Mouse (Mus musculus) intestine, embryonic 15.5 days (tissue): ENCODE results near the gene Cacna1s. TPM values are rescaled to one million over a fixed set of nuclear protein-coding genes. Genes with fewer than 3 reads are reported as not detected.

ENCODE experiments used
- ATAC-seq: fragments of 200-750 bp; cut with Nextera tagmentation; 2 replicates; pipeline ENCODE4 v1.8.0; 2017; ENCODE audit warnings: moderate TSS enrichment, moderate library complexity
- H3K27ac ChIP-seq: fragments of 300-500 bp; sonication (generic); 2 replicates; pipeline ENCODE4 v1.5.1; 2015; ENCODE audit warnings: mild to moderate bottlenecking, inconsistent platforms
- H3K27me3 ChIP-seq: fragments of 300-500 bp; sonication (generic); replicated peaks from 2 replicates; pipeline ENCODE4 v1.6.1; 2015; ENCODE audit warnings: inconsistent platforms
- H3K36me3 ChIP-seq: fragments of 300-500 bp; sonication (generic); 2 replicates; pipeline ENCODE4 v1.6.1; 2015; ENCODE audit warnings: inconsistent platforms
- H3K4me1 ChIP-seq: fragments of 300-500 bp; sonication (generic); replicated peaks from 2 replicates; pipeline ENCODE4 v1.6.1; 2015; ENCODE audit warnings: inconsistent platforms
- H3K4me2 ChIP-seq: fragments of 300-500 bp; sonication (generic); replicated peaks from 2 replicates; pipeline ENCODE4 v1.6.1; 2015; ENCODE audit warnings: mild to moderate bottlenecking, inconsistent platforms
- H3K4me3 ChIP-seq: fragments of 300-500 bp; sonication (generic); replicated peaks from 2 replicates; pipeline ENCODE4 v1.5.1; 2015; ENCODE audit warnings: inconsistent platforms
- H3K9ac ChIP-seq: fragments of 300-500 bp; sonication (generic); 2 replicates; pipeline ENCODE4 v1.6.1; 2015; ENCODE audit warnings: inconsistent platforms
- H3K9me3 ChIP-seq: fragments of 300-500 bp; sonication (generic); 2 replicates; pipeline ENCODE4 v1.6.1; 2016; ENCODE audit warnings: inconsistent platforms
- WGBS: fragments of 180-500 bp; shearing (Covaris S2); methylation state at CpG from one replicate; pipeline ENCODE4 v1.1.7; 2015; 5-methylcytosine and 5-hydroxymethylcytosine counted together
- polyA plus RNA-seq: library from polyadenylated mRNA; unstranded; fragments of >200 nt; fragmentation: Nextera tagmentation; extraction: Ambion mirVana; gene quantifications from 2 replicates; pipeline ENCODE4 v1.2.1, GENCODE M21; 2015

Gene Cacna1s
- polyA plus RNA-seq, 1 experiment from 2014 or later: 0.15 TPM

DNA sequence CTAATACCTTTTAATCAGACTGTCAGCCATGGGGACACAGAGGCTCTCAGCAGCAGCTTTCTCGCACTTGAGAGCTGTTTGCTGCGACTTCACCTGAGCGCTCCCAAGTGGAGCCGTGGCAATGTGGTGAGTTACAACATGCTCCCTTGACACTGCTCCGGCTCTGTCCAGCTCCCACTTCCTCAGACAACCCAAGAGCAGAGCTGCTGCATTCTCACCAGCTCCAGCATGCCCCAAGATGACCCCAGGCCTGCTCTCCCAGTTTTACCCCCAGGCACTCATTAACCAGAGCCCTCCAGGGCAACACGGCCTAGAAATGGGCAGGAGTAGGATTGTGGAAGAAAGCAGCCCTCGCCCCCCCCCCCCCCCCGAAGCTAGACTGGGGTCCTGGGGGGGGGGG lies 20.9 kb upstream of the Cacna1s start:
- no peak overlapping the region for H3K4me3 ChIP-seq
- no peaks in the 10 kb centered on the region for H3K9me3 ChIP-seq
- peaks cover 45% of the 10 kb centered on the region for H3K36me3 ChIP-seq
- H3K27ac ChIP-seq: no peak overlapping the region
- WGBS: 75% methylated on average over 8 of the region's 8 CpGs
- H3K9ac ChIP-seq: no peak overlapping the region
- ATAC-seq: no peak
- no peak overlapping the region for H3K4me2 ChIP-seq
- no peaks in the 10 kb centered on the region for H3K4me1 ChIP-seq
- H3K27me3 ChIP-seq: no peaks in the 10 kb centered on the region

DNA sequence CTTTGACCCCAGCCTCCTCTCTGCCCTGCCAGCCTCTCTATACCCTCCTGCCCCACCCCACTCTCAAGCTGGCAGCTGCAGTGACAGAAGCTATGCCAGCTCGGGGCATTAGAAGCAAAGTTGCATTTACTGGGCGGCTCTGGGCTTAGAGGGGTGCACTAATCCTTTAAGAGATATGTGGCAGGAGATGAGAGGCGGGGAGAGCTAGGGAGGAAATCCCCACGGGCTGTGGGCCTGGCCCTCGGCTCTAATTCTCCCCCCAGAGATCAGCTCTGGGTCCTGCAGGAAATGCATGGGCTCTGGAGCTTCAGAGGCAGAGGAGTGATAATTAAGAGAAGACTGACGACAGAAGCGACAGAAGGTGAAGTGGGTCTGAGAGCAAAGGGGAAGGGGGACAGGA lies 19.6 kb upstream of the Cacna1s start:
- H3K27ac ChIP-seq: no peak overlapping the region
- WGBS: 53% methylated on average over 7 of the region's 7 CpGs
- H3K36me3 ChIP-seq: peaks cover 39% of the 10 kb centered on the region
- H3K4me1 ChIP-seq: no peaks in the 10 kb centered on the region
- H3K4me2 ChIP-seq: no peak overlapping the region
- no peak overlapping the region for H3K4me3 ChIP-seq
- H3K27me3 ChIP-seq: no peaks in the 10 kb centered on the region
- ATAC-seq: no peak
- H3K9me3 ChIP-seq: no peaks in the 10 kb centered on the region
- no peak overlapping the region for H3K9ac ChIP-seq

DNA sequence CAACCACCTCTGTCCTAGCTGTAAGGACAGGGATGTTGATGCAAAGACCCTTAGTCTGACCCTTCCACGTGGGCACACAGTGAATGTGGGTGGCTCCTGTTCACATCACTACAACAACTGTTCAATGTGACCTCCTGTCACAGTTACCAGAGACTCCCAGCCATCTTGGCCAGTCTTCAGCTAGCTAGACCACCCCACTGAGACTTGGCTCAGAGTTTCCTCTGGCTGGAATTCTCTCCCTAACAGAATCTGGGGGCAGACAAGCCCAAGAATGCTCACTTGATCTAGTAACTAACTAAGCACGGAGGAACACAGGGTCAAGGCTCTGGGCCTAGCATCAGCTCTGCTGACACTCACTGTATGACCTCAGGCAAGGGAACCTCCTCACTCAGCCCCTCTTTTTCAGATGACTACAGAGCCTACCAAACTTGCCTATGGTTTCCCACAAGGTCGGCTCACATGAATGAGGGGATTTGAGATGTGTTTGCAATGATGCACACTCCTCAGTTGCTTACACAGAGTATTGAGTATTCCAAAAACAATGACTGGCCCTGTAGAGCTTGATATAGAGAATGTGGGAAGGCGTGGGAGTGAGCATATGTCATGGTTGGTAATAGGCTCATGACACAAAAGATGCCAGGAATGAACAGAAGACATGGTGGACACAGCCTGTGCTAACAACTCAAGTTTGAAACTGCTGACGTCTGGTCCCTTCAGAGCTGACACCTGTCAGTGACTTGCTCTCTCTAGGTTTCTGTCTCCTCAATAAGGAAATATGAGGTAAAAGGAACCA lies 13.6 kb upstream of the Cacna1s start:
- Histone ChIP-seq H3K9ac (no peak overlapping the region), H3K4me3 (no peak overlapping the region), H3K9me3 (no peaks in the 10 kb centered on the region), H3K27ac (no peak overlapping the region), H3K27me3 (no peaks in the 10 kb centered on the region), H3K4me2 (no peak overlapping the region), H3K4me1 (peaks cover 13% of the 10 kb centered on the region), H3K36me3 (peaks cover 12% of the 10 kb centered on the region; the same call in 1 of the 2 replicates)
- 77% methylated on average over 5 of the region's 5 CpGs for WGBS
- no peak for ATAC-seq

DNA sequence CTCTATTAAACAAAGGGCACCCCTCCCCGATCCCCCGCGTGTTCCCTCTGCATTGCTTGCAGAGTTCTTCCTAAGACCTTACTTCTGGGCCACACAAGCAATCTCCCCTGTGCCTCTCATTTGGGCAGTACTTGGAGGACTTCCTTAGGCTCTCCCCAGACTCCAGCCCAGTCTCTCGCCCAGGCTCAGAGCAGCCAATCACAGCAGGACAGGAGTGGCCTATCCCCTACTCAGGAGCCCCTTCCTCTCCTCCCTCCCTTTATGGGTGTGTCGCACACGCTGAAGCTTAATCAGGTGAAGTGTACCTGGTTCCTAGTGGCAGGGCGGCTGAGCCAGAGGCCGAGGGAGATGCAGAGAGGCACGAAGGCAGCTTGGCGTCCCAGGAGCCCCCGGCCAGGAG lies 12.1 kb upstream of the Cacna1s start:
- Histone ChIP-seq H3K9me3 (no peaks in the 10 kb centered on the region), H3K27ac (no peak overlapping the region), H3K36me3 (peaks cover 2% of the 10 kb centered on the region; the same call in 1 of the 2 replicates), H3K4me2 (no peak overlapping the region; the same call in 1 of the 2 replicates), H3K9ac (no peak overlapping the region), H3K4me1 (peaks cover 13% of the 10 kb centered on the region), H3K27me3 (no peaks in the 10 kb centered on the region), H3K4me3 (no peak overlapping the region)
- ATAC-seq: peak; percentile 76
- 13% methylated on average over 11 of the region's 11 CpGs for WGBS

DNA sequence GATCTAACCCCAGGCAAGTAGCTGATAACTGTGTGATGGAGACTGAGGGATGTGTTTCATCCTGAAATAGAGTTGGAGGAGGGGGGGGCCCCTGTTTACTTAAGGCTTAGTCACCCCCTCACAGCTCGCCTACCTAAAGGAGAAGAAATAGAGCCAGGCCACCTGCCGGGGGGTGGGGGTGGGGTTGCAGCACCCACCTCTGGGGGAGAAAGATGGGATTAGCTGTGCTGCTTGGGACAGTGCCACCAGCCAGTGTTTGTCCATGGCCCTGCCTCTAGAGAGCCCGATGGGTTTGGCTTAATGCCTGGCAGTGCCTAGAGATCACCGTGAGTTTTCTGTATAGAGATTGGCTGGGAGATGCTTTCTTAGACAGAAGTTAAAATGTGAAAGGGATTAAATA lies 11.7 kb upstream of the Cacna1s start:
- WGBS: 10% methylated on average over 4 of the region's 4 CpGs
- no peak overlapping the region for H3K27ac ChIP-seq
- H3K27me3 ChIP-seq: peaks cover 1% of the 10 kb centered on the region; the same call in 1 of the 2 replicates
- no peak overlapping the region; the same call in 1 of the 2 replicates for H3K4me2 ChIP-seq
- no peak overlapping the region for H3K4me3 ChIP-seq
- no peak overlapping the region for H3K9ac ChIP-seq
- peaks cover 13% of the 10 kb centered on the region for H3K4me1 ChIP-seq
- H3K36me3 ChIP-seq: no peaks in the 10 kb centered on the region
- no peaks in the 10 kb centered on the region for H3K9me3 ChIP-seq
- no peak; the same call in none of the 2 replicates for ATAC-seq

DNA sequence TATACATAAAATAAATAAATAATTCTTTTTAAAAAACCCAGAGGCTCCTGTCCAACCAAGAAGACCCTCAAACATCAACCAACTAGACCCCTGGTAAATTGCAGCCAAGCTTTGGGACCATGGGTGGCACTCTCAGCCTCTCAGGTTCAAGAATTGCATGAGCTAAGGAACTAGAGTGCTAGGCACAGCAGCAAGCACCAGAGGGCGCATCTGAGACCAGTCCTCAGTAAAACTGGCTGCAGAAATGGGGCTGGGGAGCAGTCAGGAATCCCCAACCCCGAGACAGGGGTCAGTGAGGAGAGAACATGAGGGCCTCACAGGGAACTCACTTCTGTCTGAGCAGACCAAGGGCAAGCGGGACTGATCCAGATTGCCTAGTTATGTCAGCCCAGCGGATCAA lies 6.8 kb upstream of the Cacna1s start:
- H3K36me3 ChIP-seq: no peaks in the 10 kb centered on the region
- H3K9me3 ChIP-seq: no peaks in the 10 kb centered on the region
- no peak overlapping the region for H3K9ac ChIP-seq
- 15% methylated on average over 4 of the region's 4 CpGs for WGBS
- peaks cover 26% of the 10 kb centered on the region for H3K27me3 ChIP-seq
- no peak overlapping the region for H3K27ac ChIP-seq
- ATAC-seq: 0 out of 2 replicates have a peak, but pooled peaks have one; percentile 16
- no peak overlapping the region for H3K4me2 ChIP-seq
- H3K4me3 ChIP-seq: no peak overlapping the region
- H3K4me1 ChIP-seq: peaks cover 10% of the 10 kb centered on the region

DNA sequence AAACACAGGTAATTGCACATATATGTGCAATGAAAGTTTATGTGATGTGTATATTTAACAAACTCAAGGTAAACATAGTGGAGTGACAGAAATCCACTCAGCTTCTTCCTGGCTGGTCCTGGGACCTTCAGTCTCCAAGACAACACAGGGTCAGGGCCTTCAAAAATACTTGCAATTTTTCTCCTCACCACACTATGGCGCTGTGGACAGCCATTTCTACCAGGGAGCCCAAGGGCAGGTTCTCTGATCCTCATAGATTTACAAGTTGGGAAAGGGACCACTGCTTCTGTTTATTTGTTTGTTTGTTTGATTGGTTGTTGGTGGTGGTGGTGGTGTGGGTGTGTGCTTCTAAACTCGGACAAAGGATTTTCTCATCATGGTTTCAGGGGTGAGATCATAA lies 5.1 kb upstream of the Cacna1s start:
- H3K36me3 ChIP-seq: no peaks in the 10 kb centered on the region

DNA sequence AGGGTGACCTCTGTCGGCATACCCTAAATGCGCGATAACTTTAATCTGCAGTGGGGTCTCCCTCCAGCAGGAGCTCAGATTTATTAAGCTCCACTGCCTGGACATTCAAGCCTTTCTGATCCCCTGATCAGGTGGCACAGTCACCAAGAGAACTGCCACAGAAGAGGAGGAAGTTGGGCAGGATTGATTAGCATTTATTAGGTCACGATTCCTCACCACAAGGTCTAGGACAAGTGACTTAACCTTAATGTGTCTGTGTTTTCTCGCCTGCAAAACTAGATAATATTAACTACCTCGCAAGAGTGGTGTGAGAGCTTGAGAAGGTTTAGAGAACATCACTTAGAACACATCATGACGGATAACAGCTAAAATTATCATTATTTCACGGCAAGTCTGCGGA lies 4.7 kb upstream of the Cacna1s start:
- ATAC-seq: no peak
- Histone ChIP-seq H3K4me2 (no peak overlapping the region), H3K27me3 (peaks cover 36% of the 10 kb centered on the region), H3K9ac (no peak overlapping the region), H3K4me3 (no peak overlapping the region), H3K36me3 (no peaks in the 10 kb centered on the region), H3K27ac (no peak overlapping the region), H3K4me1 (peaks cover 9% of the 10 kb centered on the region; the same call in 1 of the 2 replicates), H3K9me3 (no peaks in the 10 kb centered on the region)
- WGBS: 73% methylated on average over 9 of the region's 9 CpGs

More for the DNA sequence above, 5.1 kb upstream of the Cacna1s start:
- Histone ChIP-seq H3K4me2 (no peak overlapping the region), H3K27ac (no peak overlapping the region), H3K4me3 (no peak overlapping the region), H3K27me3 (peaks cover 36% of the 10 kb centered on the region), H3K9me3 (no peaks in the 10 kb centered on the region), H3K4me1 (peaks cover 9% of the 10 kb centered on the region; the same call in 1 of the 2 replicates), H3K9ac (no peak overlapping the region)
- WGBS: 10% methylated on average over 2 of the region's 2 CpGs
- no peak for ATAC-seq

DNA sequence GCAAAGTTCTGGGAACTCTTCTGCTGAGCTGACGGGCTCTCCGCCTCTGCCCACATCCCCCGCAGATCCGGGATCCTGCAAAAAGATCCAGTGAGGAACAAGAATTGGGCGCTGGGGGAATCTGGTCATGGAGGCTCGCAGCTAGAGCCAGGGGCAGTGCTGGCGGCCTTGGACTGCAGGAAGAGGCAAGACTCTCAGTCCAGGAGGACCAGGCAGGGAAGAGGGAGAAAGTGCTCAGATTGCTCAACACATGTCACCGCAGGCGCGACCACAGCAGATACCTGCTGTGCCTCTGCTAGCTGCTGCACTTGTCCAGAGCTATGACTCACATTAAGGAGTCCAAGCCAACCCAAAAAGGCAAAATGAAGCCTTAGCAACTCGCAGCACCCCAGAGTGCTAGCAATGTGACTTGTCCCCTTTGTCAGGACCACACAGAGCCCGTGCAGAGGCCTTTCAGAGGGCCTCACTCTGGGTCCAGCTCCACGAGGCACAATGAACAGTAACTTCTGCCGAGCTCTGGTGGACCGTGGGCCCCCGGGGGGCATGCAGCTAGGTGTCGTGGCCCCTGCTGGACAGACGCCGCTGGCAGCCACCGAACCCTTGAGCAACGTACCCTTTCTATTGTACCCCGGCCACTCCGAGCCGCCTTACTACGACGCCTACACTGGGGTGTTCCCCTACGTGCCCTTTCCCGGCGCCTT lies 2.1 kb upstream of the Cacna1s start, which contains the start of gene Ascl5:
Ascl5 (plus strand) TSS at position 493 of the 701 bp plus-strand sequence.
- no peak within 1 kb of the TSS for H3K9ac ChIP-seq
- peaks cover 36% of the 10 kb centered on the region for H3K27me3 ChIP-seq
- peak; percentile 21; the same call in 1 of the 2 replicates for ATAC-seq

DNA sequence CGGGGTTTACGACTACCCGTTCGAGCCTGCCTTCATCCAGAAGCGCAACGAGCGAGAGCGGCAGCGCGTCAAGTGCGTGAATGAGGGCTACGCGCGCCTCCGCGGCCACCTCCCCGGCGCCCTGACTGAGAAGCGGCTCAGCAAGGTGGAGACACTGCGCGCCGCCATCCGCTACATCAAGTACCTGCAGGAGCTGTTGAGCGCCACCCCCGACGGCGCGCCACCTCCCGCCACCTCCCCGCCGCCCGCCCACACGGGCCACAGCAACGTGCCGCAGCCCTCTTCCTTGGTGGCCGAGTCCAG lies 1.6 kb upstream of the Cacna1s start:
- Histone ChIP-seq H3K9ac (no peak overlapping the region), H3K27me3 (peaks cover 34% of the 10 kb centered on the region), H3K4me1 (peaks cover 9% of the 10 kb centered on the region; the same call in 1 of the 2 replicates), H3K4me3 (peak overlapping the region; percentile 30), H3K9me3 (no peaks in the 10 kb centered on the region), H3K27ac (no peak overlapping the region), H3K4me2 (peak overlapping the region; percentile 63), H3K36me3 (no peaks in the 10 kb centered on the region)
- 1% methylated on average over 35 of the region's 36 CpGs for WGBS
- peak; percentile 66 for ATAC-seq

More for the DNA sequence above, 2.1 kb upstream of the Cacna1s start, which contains the start of gene Ascl5:
- 21% methylated on average over 29 of the region's 29 CpGs for WGBS
- peak within 1 kb of the TSS; percentile 30 for H3K4me3 ChIP-seq
- H3K4me2 ChIP-seq: peak within 1 kb of the TSS; percentile 63
- H3K36me3 ChIP-seq: no peaks in the 10 kb centered on the region
- H3K9me3 ChIP-seq: no peaks in the 10 kb centered on the region
- peaks cover 9% of the 10 kb centered on the region; the same call in 1 of the 2 replicates for H3K4me1 ChIP-seq
- no peak within 1 kb of the TSS for H3K27ac ChIP-seq

DNA sequence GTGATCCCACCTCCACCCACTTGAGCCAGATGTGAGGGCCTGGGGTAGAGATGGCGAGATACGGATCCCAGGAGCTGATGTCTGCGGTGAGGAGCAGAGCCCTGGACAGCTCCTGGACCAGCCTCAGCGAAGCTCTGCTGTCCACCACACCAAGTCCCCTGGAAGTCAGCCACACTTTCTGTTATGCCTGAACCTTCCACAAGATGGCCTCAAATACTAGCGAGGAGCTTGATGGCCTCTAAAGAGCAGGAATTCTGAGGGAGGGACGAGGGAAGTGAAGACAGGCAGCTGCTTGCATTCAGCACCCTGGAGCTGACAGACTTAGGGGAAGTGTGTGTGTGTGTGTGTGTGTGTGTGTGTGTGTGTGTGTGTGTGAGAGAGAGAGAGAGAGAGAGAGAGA lies 1.1 kb upstream of the Cacna1s start:
- WGBS: 0% methylated on average over 6 of the region's 6 CpGs
- no peaks in the 10 kb centered on the region for H3K36me3 ChIP-seq
- no peaks in the 10 kb centered on the region for H3K9me3 ChIP-seq
- peak overlapping the region; percentile 30 for H3K4me3 ChIP-seq
- no peak overlapping the region for H3K27ac ChIP-seq
- H3K27me3 ChIP-seq: peaks cover 32% of the 10 kb centered on the region
- H3K9ac ChIP-seq: no peak overlapping the region
- peak overlapping the region; percentile 63 for H3K4me2 ChIP-seq
- H3K4me1 ChIP-seq: peaks cover 9% of the 10 kb centered on the region; the same call in 1 of the 2 replicates
- ATAC-seq: peak; percentile 76

DNA sequence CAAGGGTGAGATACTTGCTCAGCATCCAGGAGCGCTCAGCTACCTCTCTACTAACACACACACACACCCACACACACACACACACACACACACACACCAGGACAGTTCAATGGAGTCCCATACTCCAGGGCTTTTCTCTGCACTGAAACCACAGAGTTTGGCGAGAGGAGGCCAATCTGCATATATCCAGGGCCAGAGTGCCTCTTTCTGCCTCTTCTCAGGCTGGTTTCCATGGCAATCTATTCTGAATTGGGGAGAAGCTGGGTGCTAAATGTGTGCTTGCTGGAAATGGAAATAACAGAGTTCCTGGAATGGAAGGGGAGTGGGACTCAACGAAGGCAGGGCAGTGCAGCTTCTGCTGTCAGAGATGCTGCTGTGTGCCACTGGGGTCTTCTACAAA lies 3.2 kb downstream of the Cacna1s start:
- Histone ChIP-seq H3K27ac (no peak overlapping the region), H3K4me3 (no peak overlapping the region), H3K9me3 (no peaks in the 10 kb centered on the region), H3K27me3 (peaks cover 10% of the 10 kb centered on the region), H3K4me1 (peaks cover 7% of the 10 kb centered on the region; the same call in 1 of the 2 replicates), H3K36me3 (no peaks in the 10 kb centered on the region), H3K4me2 (no peak overlapping the region), H3K9ac (no peak overlapping the region)
- WGBS: 83% methylated on average over 3 of the region's 3 CpGs
- ATAC-seq: no peak
